Mouse (Mus musculus) stomach, embryonic 15.5 days (tissue): ENCODE results near the gene Mdfic. TPM values are rescaled to one million over a fixed set of nuclear protein-coding genes. Genes with fewer than 3 reads are reported as not detected.
"Not testable (repeated sequence)": the region's sequence is repeated elsewhere in the genome, so short reads cannot be mapped to it uniquely, and the experiment has no call there.

Experiments
- ATAC-seq: fragments of 200-750 bp; cut with Nextera tagmentation; 2 replicates; pipeline ENCODE4 v1.8.0; 2017; ENCODE audit warnings: low read depth, moderate number of reproducible peaks, moderate TSS enrichment; ENCODE audit not compliant: insufficient read depth, low FRiP score
- H3K27ac ChIP-seq: fragments of 300-500 bp; sonication (generic); 2 replicates; pipeline ENCODE4 v1.5.1; 2015; ENCODE audit warnings: mild to moderate bottlenecking, inconsistent platforms
- H3K27me3 ChIP-seq: fragments of 300-500 bp; sonication (generic); replicated peaks from 2 replicates; pipeline ENCODE4 v1.6.1; 2015; ENCODE audit warnings: inconsistent platforms
- H3K36me3 ChIP-seq: fragments of 300-500 bp; sonication (generic); 2 replicates; pipeline ENCODE4 v1.6.1; 2015; ENCODE audit warnings: inconsistent platforms
- H3K4me1 ChIP-seq: fragments of 300-500 bp; sonication (generic); 2 replicates; pipeline ENCODE4 v1.6.1; 2015; ENCODE audit warnings: inconsistent platforms
- H3K4me2 ChIP-seq: fragments of 300-500 bp; sonication (generic); 2 replicates; pipeline ENCODE4 v1.6.1; 2015; ENCODE audit warnings: mild to moderate bottlenecking, inconsistent platforms
- H3K4me3 ChIP-seq: fragments of 300-500 bp; sonication (generic); replicated peaks from 2 replicates; pipeline ENCODE4 v1.5.1; 2015; ENCODE audit warnings: inconsistent platforms
- H3K9ac ChIP-seq: fragments of 300-500 bp; sonication (generic); 2 replicates; pipeline ENCODE4 v1.6.1; 2015; ENCODE audit warnings: inconsistent platforms
- H3K9me3 ChIP-seq: fragments of 300-500 bp; sonication (generic); 2 replicates; pipeline ENCODE4 v1.6.1; 2016; ENCODE audit warnings: inconsistent platforms
- WGBS: fragments of 180-500 bp; shearing (Covaris S2); methylation state at CpG from one replicate; pipeline ENCODE4 v1.1.7; 2015; 5-methylcytosine and 5-hydroxymethylcytosine counted together
- polyA plus RNA-seq: library from polyadenylated mRNA; unstranded; fragments of >200 nt; fragmentation: Nextera tagmentation; extraction: Ambion mirVana; gene quantifications from 2 replicates; pipeline ENCODE4 v1.2.1, GENCODE M21; 2015

Mdfic gene
- polyA plus RNA-seq: 7.6 and 9.1 TPM in 2 replicates

DNA sequence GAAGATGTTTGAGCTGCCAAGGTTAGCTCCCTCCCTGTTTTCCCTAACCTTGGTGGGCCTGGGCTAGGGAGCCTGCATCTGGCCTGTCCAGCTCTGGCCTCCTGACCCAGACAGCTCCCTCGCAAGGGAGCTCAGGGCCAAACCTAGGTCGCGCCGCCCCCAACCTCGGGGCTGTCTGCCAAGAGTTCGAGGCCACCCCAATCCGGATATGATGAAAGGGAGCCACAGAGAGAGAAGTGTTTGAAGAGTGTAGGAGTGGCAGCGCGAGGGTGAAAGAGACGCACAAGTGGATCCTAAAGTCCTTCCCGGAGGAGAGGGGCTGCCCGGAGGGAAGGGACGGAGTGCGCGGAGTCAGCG lies at the start of gene Mdfic:
Gene Mdfic (plus strand): TSS at position 201 of the 357 bp plus-strand sequence.
- peak; percentile 36; the same call in 1 of the 2 replicates for ATAC-seq
- 0% methylated on average over 16 of the region's 16 CpGs for WGBS
- Histone ChIP-seq H3K36me3 (no peaks in the 10 kb centered on the region; the same call in 1 of the 2 replicates), H3K4me3 (peak within 1 kb of the TSS; percentile 83), H3K9ac (peak within 1 kb of the TSS; percentile 68), H3K9me3 (no peaks in the 10 kb centered on the region), H3K4me2 (peak within 1 kb of the TSS; percentile 73), H3K27ac (peak within 1 kb of the TSS; percentile 86), H3K4me1 (peaks cover 3% of the 10 kb centered on the region; the same call in 1 of the 2 replicates), H3K27me3 (no peaks in the 10 kb centered on the region)

DNA sequence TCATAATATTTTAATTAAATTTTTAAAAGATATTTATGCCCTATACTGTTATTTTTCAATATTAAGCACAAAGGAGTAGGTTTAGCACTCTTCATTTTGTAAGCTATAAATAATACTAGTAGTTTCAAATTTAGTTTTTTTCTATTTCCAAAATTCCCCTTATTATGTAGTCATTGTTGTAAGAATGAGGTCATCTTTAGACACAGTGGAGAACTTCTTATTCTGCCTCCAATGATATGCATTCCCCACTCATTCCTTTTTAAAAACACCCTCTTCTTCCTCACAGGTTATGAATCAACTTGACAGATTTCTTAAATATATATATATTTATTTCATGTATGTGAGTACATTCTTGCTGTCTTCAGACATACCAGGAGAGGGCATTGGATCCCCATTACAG lies 49.1 kb upstream of the Mdfic start:
- Histone ChIP-seq H3K4me1 (no peaks in the 10 kb centered on the region), H3K9ac (no peak overlapping the region), H3K9me3 (no peaks in the 10 kb centered on the region), H3K4me3 (no peak overlapping the region), H3K4me2 (no peak overlapping the region), H3K27me3 (no peaks in the 10 kb centered on the region), H3K36me3 (no peaks in the 10 kb centered on the region), H3K27ac (no peak overlapping the region)
- no peak for ATAC-seq

DNA sequence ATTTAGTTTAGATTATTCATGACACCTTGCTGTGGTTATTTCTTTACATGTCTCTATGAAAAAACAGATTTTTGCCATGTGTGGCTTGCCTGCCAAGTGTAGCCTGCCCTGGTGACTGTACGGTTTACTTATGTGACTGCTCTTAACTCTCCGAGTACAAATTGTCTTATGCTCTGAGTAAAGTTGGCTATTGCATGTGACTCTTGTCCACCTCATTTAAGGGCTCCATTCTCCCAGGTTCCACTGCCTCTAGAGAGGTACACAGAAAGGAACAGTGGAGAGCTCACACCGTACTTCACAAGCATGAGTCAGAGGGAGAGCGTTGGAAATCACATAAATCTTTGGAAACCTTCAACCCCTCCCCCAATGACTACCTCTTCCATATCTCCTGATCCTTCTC lies 10.4 kb upstream of the Mdfic start:
- no peak for ATAC-seq
- Histone ChIP-seq H3K4me1 (no peaks in the 10 kb centered on the region), H3K4me2 (no peak overlapping the region), H3K36me3 (no peaks in the 10 kb centered on the region), H3K4me3 (no peak overlapping the region), H3K27ac (no peak overlapping the region), H3K9ac (no peak overlapping the region), H3K9me3 (no peaks in the 10 kb centered on the region), H3K27me3 (no peaks in the 10 kb centered on the region)
- 82% methylated on average over 4 of the region's 4 CpGs for WGBS

DNA sequence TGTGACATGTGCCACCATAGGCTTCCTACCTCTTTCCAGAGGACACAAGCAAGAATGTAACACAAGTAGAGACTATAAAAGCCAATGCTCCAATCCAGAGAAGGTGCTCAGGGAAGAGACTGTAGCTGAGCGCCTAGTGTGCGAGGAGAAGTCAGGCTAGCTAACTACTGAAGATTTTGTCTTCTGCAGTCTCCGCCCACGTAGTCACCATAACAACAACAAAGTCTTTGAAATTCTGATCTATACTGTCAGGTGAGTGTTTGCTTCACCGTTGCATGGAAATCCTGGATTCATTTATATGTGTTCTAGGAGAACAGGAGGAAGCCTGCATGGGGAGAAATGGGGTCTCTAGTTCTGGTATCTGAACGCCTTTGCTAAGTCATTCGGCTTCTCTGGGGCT lies 9.8 kb upstream of the Mdfic start:
- no peaks in the 10 kb centered on the region for H3K27me3 ChIP-seq
- no peak overlapping the region for H3K9ac ChIP-seq
- no peak overlapping the region for H3K4me3 ChIP-seq
- 84% methylated on average over 7 of the region's 7 CpGs for WGBS
- H3K9me3 ChIP-seq: no peaks in the 10 kb centered on the region
- H3K36me3 ChIP-seq: no peaks in the 10 kb centered on the region
- no peak overlapping the region for H3K27ac ChIP-seq
- no peak overlapping the region for H3K4me2 ChIP-seq
- H3K4me1 ChIP-seq: no peaks in the 10 kb centered on the region
- no peak for ATAC-seq

DNA sequence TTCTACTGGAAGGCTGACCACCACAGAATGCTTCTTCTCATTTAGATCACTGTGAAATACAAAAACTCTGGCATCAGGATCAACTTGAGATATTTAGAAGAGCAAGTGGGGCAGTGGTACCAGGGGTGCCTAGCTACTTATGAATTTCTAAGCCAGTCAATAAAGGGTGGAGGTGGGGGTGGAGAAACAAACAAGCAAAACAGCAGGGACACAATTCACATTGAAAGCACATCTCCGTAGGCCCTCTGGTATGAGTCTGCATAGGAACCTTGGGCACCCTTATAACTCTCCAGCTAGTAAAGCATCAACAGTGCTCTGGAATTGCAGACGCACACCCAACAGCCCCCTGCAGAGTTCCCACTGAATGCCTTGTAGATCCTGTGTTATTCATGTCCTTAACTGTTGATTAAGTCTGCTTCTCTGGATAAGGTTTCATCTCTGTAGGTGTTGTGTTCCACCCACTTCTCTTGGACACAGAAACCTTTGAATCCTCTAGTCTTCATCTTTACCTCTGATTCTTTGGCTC lies 7.5 kb upstream of the Mdfic start:
- Histone ChIP-seq H3K4me1 (no peaks in the 10 kb centered on the region), H3K4me2 (no peak overlapping the region), H3K27ac (no peak overlapping the region), H3K36me3 (no peaks in the 10 kb centered on the region), H3K9ac (no peak overlapping the region), H3K27me3 (no peaks in the 10 kb centered on the region), H3K4me3 (no peak overlapping the region), H3K9me3 (no peaks in the 10 kb centered on the region)
- 69% methylated on average over 2 of the region's 2 CpGs for WGBS
- ATAC-seq: no peak

DNA sequence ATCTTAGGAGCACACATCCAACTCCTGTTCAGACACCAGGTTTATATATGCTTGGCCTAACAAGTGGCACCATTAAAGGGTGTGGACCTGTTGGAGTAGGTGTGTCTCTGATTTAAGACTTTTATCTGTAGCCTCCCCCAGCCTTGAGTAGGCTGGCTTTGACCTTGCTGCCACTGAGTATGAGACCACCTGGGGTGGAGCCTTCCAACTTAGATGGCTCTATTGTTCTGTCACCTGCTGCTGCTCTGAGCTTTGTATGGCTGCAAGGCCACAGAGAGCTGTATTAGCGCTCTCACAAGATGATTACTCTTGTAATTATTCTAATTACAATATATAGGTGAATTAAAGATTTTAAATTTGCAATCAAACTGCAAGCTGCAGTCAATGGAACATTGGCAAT lies 6.4 kb upstream of the Mdfic start:
- H3K4me3 ChIP-seq, H3K9me3 ChIP-seq, H3K27me3 ChIP-seq, H3K9ac ChIP-seq, H3K27ac ChIP-seq, H3K4me2 ChIP-seq, ATAC-seq, H3K4me1 ChIP-seq, H3K36me3 ChIP-seq: not testable (repeated sequence)
- WGBS: 81% methylated on average over 1 of the region's 1 CpGs

DNA sequence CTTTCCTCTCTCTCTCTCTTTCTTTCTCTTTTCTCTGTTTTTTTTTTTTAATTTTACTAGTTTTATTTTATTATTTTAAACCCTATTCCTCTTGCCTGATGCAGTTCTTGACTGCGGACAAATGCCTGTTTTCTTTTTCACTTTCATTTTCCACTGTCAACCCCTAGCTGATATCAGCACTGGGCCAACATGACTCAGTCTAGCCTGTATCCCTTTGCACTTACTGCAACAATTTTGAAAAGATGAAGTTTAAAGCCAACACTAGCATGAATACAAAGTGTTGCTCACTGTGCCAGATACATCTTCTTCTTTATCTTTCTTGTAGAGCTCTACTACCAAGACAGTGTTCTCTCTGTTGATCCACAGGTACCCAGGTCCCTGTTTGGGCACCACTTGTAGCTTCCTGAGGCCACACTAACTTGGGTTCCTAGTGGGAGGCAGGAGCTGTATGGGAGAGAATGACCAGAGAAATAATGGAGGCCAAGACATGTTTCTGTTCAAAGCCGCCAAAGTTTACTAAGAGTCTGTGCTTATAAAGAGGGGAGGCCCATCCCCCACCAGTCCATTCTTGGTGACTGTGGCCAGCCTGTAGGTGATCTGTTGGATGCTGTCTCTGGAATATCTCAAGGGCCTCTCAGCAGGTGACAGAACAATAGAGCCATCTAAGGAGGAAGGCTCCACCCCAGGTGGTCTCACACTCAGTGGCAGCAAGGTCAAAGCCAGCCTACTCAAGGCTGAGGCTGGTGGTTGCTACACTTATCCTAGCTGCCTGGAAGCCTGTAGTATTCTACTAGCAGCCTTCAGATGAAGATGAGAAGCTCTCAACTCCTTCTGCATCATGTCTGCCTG lies 5.2 kb upstream of the Mdfic start:
- H3K4me2 ChIP-seq: no peak overlapping the region
- no peaks in the 10 kb centered on the region for H3K27me3 ChIP-seq
- H3K9me3 ChIP-seq: no peaks in the 10 kb centered on the region
- 0 out of 2 replicates have a peak, but pooled peaks cover under 1% of the 10 kb centered on the region for H3K4me1 ChIP-seq
- H3K9ac ChIP-seq: no peak overlapping the region
- H3K4me3 ChIP-seq: no peak overlapping the region
- 92% methylated on average over 2 of the region's 2 CpGs for WGBS
- no peaks in the 10 kb centered on the region for H3K36me3 ChIP-seq
- ATAC-seq: no peak
- H3K27ac ChIP-seq: no peak overlapping the region

DNA sequence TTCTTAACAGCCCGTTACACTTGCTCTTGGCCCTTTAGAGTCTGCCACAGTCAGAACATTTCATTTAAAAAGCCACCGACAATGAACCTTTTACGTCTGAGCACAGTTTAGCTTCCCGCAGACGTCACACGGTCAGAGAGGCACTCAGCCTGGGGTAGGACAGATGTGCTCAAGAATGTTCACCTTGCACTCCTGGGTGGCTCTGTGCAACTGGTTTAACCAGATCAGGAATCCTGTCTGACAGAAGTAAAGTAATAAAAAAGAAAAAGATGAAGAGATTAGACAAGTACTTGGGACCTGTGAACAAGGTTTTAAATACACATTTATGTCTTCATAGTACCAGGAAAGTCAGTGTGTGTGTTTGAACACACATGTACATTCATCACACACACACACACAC lies 542 bp upstream of the Mdfic start:
- H3K36me3 ChIP-seq: no peaks in the 10 kb centered on the region; the same call in 1 of the 2 replicates
- no peak overlapping the region for H3K9ac ChIP-seq
- peak overlapping the region; percentile 73; the same call in 1 of the 2 replicates for H3K4me2 ChIP-seq
- H3K4me1 ChIP-seq: peaks cover 3% of the 10 kb centered on the region; the same call in 1 of the 2 replicates
- H3K27me3 ChIP-seq: no peaks in the 10 kb centered on the region
- ATAC-seq: peak; percentile 45
- no peaks in the 10 kb centered on the region for H3K9me3 ChIP-seq
- H3K4me3 ChIP-seq: no peak overlapping the region
- H3K27ac ChIP-seq: peak overlapping the region; percentile 86; the same call in 1 of the 2 replicates
- 42% methylated on average over 6 of the region's 6 CpGs for WGBS

DNA sequence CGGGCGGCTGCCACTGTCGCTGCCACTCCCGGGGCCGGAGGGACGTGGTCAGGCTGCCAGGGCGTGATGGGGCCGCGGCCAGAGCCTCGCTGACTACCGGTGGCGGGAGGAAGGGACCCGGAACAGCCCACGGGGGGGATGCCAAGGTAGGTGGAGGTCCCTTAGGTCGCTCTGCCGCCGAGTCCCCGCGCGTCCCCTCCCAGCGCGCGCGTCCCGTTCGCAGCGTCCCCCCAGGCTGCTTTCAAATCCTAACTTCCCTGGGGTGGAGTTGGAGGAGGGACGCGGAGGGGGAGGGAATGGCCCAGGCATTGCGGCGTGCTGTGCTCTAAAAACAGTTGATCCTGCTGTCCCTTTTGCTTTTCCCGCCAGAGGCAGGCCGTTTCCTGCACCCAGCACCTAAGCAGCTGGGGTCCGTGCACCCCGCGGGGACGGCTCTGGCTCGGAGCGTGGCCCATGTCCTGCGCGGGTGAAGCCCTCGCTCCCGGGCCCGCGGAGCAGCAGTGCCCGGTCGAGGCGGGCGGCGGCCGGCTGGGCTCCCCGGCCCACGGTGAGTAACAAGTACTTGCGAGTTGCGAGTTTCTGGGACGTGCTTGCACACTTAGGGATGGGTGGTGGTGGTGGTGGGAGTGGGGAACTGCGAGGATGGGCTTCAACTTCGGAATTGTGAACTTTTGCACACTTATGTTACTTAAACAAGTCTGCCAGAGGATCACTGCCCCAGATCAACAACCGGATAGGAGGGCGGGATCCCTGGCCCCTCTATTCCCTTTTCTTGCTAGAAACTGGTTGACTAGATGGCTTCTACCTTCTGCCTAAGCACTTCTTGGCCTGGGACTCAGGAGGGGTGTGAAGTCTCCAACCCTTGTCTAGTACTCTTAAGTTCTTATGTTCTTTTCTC lies 606 bp downstream of the Mdfic start:
- WGBS: under 1% methylated on average over 59 of the region's 60 CpGs
- peak overlapping the region; percentile 68 for H3K9ac ChIP-seq
- peaks cover 3% of the 10 kb centered on the region; the same call in 1 of the 2 replicates for H3K4me1 ChIP-seq
- peak overlapping the region; percentile 83 for H3K4me3 ChIP-seq
- no peaks in the 10 kb centered on the region; the same call in 1 of the 2 replicates for H3K36me3 ChIP-seq
- peak; percentile 70 for ATAC-seq
- peak overlapping the region; percentile 73 for H3K4me2 ChIP-seq
- H3K9me3 ChIP-seq: no peaks in the 10 kb centered on the region
- H3K27ac ChIP-seq: peak overlapping the region; percentile 86
- H3K27me3 ChIP-seq: no peaks in the 10 kb centered on the region

DNA sequence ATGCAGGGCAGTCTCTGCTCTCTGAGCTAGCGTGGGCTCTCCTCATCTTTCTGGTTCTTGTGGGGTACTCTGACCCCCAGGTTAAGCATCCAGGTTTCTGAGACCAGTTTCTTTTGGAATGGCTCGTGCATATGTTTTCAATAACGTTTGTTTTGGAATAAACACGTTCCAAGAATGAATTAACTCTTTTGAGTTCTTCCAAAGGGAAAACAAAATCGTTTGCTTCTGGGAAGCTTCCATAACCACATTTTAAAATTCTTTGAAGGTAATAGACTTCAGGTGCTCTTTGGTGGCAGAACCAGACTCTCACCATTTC lies 1.2 kb downstream of the Mdfic start:
- Histone ChIP-seq H3K4me3 (peak overlapping the region; percentile 83), H3K36me3 (no peaks in the 10 kb centered on the region; the same call in 1 of the 2 replicates), H3K27me3 (no peaks in the 10 kb centered on the region), H3K27ac (peak overlapping the region; percentile 86), H3K9ac (peak overlapping the region; percentile 68; the same call in 1 of the 2 replicates), H3K4me1 (peaks cover 3% of the 10 kb centered on the region; the same call in 1 of the 2 replicates), H3K9me3 (no peaks in the 10 kb centered on the region), H3K4me2 (peak overlapping the region; percentile 73)
- WGBS: 13% methylated on average over 5 of the region's 5 CpGs
- no peak for ATAC-seq

DNA sequence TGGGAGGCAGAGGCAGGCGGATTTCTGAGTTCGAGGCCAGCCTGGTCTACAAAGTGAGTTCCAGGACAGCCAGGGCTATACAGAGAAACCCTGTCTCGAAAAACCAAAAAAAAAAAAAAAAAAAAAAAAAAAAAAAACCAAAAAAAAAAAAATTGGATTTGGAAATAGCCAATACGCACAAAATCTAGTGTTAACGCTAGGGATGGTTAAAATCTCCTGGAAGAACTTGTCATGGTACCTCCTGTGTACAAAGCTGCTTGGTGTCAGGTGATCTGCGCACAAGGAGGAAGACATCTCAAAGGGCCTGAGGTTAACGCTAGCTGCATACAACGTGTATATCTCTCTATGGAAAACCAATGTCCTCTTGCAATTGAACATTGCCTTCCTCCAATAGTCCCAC lies 2.2 kb downstream of the Mdfic start:
- H3K4me2 ChIP-seq: 0 out of 2 replicates have a peak overlapping the region, but pooled peaks have one; percentile 73
- not testable (repeated sequence) for H3K4me1 ChIP-seq, H3K27ac ChIP-seq, H3K27me3 ChIP-seq, ATAC-seq, H3K36me3 ChIP-seq, H3K9ac ChIP-seq, H3K4me3 ChIP-seq, H3K9me3 ChIP-seq
- 92% methylated on average over 7 of the region's 8 CpGs for WGBS
